Mouse (Mus musculus) brain, embryonic 14.5 days (tissue): ENCODE measurements around the gene Tmco4.

Source experiments
- CTCF ChIP-seq: fragments of 200-500 bp; IDR thresholded peaks from 2 replicates; pipeline ENCODE4 v1.5.1; 2012; ENCODE audit warnings: inconsistent platforms, mild to moderate bottlenecking, moderate library complexity, borderline replicate concordance; ENCODE audit not compliant: insufficient read depth, insufficient read length; ENCODE audit errors: extremely low read depth
- POLR2A ChIP-seq: fragments of 200-500 bp; IDR thresholded peaks from 2 replicates; pipeline ENCODE4 v1.6.1; 2012; ENCODE audit warnings: mild to moderate bottlenecking, inconsistent platforms, borderline replicate concordance; ENCODE audit not compliant: poor library complexity, insufficient read depth, insufficient read length, severe bottlenecking; ENCODE audit errors: extremely low read depth

DNA sequence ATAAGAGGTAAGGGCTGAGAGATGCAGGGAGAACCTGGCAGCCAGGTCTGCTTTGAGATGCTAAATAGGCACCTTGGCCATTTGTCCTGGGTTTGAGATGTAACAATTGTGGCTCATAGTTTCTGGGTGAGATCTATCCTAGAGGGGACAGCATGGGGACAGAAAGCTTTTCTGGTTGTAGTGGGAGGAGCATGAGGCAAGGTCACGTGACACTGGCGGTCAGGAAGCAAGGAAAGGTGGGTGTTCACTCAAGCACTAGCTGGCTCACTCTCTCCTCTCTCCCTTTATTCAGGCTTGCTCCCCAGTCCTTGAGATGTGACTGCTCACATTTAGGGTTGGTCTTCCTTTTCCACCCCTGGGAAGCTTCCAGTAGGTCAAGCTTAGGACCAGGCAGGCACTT is 28.3 kb downstream of the Tmco4 start:
- TF ChIP-seq CTCF (no peak), POLR2A (no peak)
